Mouse (Mus musculus) urinary bladder, postnatal 4 days (tissue): ENCODE measurements around the gene Nat8f5.
"Not testable (repeated sequence)": the region's sequence is repeated elsewhere in the genome, so short reads cannot be mapped to it uniquely, and the experiment has no call there.

Source experiments
- DNase-seq, 2 experiments: peaks; one replicate each; pipeline ENCODE4 v3.0.0; 2021 to 2022; ENCODE audit warnings: low spot score in 2 of 2

Gene Nat8f5

DNA sequence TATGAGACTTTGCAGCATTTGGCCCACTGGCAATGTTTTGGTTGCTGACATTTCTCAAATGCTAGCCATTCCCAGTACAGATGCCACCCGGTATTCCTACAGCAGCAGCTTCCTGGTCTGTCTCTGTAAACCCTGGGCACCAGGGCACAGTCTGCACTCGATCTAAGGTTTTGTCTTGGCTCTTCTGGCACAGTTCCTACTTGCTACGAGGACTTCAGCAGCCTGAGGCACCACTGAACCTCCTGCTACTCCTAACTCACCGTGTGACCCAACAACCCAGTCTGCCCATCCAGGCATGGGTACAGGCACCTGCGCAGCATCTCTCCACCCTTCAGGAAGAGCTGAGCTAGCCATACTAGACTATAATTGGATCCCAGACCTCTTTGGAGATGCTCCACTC, 15.3 kb upstream of the Nat8f5 start:
- not testable (repeated sequence) for DNase-seq

GRCm38 (mm10) chr6:85835104-85835503, 14.3 kb upstream of the Nat8f5 start:
- not testable (repeated sequence) for DNase-seq

DNA sequence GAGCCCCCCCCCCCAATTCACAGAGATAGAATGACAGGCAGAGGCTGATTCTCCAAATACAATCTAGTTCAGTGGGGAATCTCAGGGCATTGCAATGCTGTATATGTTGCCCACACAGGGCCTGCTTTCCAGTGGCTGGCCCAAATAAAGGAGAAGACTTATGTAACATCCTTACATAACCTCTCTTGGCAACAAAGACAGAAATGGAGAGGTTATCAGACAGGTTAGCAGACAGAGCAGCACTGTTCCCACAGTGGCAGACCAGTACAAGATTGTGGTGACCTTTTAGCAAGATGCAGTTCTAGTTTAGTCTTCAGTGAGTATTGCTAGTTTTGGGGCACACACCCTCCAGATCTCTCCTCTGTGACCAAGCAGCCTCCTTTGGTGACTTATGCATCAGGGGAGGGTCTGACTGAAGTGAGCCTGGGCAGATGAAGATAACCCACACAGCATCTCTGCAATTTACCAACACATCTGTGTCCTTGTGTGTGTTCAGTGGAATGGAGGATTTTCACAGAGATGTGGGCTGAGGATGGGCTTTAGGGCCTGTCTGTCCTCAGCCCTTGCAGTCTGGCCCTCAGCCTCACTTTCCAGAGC, 13.8 kb upstream of the Nat8f5 start:
- not testable (repeated sequence) for DNase-seq

- DNase-seq: no peak
Observed at GRCm38 (mm10) chr6:85831796-85832321, 11.1 kb upstream of the Nat8f5 start, which contains the start of gene Nat8. Gene Nat8 (minus strand): TSS chr6:85832082.

- no peak for DNase-seq
Observed at GRCm38 (mm10) chr6:85829462-85829861, 8.7 kb upstream of the Nat8f5 start.

GRCm38 (mm10) chr6:85825886-85826285, 5.1 kb upstream of the Nat8f5 start:
- DNase-seq: no peak

- DNase-seq: no peak
Observed at GRCm38 (mm10) chr6:85823382-85824090, 2.8 kb upstream of the Nat8f5 start.

DNA sequence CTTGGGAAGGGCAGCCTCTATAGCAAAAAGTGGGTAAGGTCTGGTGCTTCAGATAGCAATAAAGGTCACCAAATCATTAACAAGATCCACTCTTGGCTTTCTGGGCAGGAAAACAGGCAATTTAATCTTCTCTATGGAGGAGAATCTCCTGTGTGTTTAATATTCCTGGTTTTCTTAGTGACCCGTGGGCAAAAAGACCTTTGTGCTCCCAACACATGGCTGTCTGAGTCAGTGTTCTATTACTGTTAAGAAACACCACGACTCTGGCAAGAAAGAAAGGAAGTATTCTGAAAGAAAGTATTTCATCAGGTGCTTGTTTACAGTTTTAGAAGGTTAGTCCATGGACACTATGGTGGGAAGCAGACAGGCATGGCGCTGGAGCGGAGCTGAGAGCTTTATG, 1.5 kb upstream of the Nat8f5 start:
- DNase-seq: no peak

DNA sequence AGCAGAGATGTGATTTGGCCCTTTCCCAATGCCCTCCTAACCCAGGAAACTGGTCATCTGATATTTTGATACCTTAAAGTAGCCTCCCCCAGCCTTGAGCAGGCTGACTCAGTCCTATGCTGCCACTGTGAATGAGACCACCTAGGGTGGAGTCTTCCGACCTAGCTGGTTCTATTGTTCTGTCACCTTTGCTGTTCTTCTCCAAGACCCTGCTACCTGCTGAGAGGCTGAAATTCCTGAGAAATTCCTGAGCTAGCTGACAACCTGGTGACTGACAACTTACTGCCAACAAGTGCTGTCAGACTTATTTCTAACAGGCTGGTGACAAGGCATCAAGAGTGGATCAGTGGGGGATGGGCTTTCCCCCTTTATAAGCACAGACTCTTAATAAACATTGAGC, 2.4 kb downstream of the Nat8f5 start:
- DNase-seq: no peak

DNA sequence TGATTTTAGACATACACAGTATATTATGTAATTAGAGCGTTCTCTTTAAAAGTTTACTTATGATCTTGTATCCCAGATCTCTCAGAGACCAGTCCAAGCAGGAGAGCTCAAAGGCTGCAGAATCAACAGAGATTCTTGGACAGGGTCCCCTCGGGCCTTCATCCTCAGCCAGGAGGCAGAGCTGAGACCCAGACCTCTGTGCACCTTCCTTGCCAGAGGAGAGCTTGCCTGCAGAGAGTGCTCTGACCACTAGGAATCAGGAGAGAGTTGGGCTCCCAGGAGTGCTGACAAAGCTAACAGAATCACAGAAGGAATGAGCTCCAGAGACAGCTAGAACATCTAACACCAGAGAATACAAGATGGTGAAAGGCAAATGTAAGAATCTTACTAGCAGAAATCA, 7.4 kb downstream of the Nat8f5 start:
- DNase-seq: no peak

DNA sequence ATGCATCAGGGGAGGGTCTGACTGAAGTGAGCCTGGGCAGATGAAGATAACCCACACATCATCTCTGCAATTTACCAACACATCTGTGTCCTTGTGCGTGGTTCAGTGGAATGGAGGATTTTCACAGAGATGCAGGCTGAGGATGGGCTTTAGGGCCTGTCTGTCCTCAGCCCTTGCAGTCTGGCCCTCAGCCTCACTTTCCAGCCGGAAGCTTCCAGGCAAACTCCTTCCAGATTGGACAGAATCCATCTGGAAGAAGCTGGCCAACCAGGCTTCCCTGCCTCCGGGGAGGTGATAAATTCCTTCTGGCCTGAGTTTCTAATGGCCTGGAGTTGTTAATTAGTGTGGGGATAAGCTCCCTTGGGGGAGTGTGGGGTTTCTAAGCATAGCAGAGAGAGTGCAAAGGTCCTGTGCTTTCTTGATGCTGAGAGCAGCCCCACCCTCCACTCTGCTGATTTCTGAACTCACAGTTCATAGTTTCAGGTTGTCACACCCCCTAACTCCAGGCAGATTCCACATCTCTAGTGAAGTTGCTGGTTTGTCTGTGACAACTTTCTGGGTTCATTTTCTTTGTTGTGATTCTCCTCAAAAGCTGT, 9.7 kb downstream of the Nat8f5 start:
- DNase-seq: not testable (repeated sequence)

DNA sequence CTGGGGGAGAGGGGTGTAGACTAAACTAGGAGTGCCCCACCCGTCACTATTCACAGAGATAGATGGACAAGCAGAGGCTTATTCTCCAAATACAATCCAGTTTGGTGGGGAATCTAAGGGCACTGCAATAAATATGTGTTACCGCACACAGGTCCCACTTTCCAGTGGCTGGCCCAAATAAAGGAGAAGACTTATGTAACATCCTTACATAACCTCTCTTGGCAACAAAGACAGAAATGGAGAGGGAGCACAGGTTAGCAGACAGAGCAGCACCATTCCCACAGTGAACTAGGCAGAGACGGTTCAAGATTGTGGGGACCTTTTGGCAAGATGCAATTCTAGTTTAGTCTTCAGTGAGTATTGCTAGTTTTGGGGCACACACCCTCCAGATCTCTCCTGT, 10.3 kb downstream of the Nat8f5 start:
- DNase-seq: not testable (repeated sequence)

DNA sequence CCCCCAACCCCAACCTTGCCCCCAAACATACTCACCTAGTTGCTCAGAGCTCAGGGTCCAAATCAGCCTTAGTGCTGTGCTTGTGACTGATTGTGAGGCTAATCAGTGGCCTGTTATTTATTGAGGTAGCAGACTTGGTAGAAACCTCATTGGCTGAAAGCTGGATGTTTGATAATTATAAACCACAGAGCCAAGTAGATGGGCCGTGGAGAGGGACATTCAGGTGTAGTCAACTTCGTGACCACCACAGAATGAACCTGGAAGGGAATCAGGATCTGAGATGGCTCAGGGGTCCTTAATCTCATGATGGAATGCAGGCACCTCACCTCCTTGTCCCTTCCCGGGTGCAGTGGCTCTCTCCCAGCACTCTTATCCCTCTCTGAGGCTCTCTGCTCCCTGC, 11.0 kb downstream of the Nat8f5 start:
- DNase-seq: not testable (repeated sequence)

DNA sequence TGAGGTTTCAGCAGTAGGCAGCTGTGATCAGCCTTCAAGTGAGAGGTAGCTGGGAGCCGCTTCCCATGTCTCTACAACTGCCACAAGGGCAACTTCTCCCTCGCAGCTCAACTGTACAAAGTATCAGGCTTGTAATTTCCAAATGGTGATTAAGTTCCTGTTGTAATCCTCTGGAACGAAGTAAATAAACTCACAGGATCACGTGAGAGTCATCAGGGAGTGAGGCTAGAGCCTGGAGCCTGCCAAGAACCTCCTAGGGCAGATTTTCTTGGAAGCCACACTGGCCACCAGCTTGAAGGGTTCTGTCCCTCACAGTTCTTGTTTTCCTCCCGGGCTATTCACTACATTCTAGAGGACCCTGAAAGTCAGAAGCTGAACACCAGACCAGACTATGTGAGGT, 17.6 kb downstream of the Nat8f5 start:
- not testable (repeated sequence) for DNase-seq
